Mouse (Mus musculus): ENCODE measurements around the gene Kncn.

Gene Kncn

DNA sequence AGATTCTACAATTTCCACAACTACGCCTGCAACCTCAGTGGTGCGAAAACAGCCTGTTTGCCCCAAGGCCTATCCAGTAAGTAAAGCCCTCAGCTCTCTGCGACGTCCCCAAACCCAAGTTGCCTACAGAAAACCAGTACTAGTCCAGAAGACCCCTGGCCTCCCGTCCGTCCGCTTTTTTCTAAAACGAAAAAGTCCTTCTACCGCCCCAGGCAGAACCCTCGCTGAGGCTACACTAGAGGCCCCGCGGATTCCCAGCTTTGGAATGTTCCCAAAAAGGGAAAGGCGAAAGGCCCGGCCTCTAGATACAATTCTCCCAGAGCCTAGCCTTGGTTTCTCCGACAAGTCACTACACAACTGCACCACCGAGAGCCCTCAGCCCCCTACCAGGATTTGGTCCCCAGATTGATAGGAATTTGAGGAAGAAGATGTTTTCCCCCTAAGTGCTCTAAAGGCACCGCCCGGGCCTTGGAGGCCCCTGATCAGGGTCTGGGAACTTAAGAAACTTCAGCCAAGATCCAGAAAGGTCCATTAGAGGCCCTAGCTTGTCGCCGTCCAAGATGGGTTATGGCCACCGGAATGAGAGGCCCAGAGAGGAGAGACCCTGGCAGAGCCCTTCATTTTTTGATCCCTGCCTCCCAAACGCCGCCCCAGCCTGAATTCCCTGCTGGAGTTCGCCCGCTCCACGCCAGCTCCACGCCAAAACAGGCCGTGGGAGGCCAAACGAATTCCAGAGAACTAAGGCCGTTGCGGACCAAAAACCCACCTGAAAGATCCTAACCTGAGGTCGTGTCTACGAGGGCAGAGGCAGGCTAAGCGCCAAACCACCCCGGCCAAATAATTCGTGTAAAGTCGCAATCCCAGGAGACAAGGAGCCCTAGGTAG is 54.3 kb downstream of the Kncn start:
- DNase-seq: peak; percentile 29

Data from kidney, adult 9 months (tissue).